Mouse (Mus musculus) lung, embryonic 16.5 days (tissue): ENCODE data around the gene Pop5. TPM values are rescaled to one million over a fixed set of nuclear protein-coding genes. Genes with fewer than 3 reads are reported as not detected.
A peak's percentile ranks its signal among the peaks of the same experiment; 100 is the strongest.

Experiments
- ATAC-seq: fragments of 200-750 bp; cut with Nextera tagmentation; 2 replicates; pipeline ENCODE4 v1.8.0; 2017; ENCODE audit warnings: low read depth, mild to moderate bottlenecking, moderate library complexity
- H3K27ac ChIP-seq: fragments of 300-500 bp; sonication (generic); 2 replicates; pipeline ENCODE4 v1.5.1; 2014; ENCODE audit warnings: mild to moderate bottlenecking, control low read depth, low read length
- H3K27me3 ChIP-seq: fragments of 300-500 bp; sonication (generic); 2 replicates; pipeline ENCODE4 v1.6.1; 2014; ENCODE audit warnings: low read depth, low read length, mixed read lengths; ENCODE audit not compliant: control insufficient read depth, insufficient read depth
- H3K36me3 ChIP-seq: fragments of 300-500 bp; sonication (generic); 2 replicates; pipeline ENCODE4 v1.6.1; 2014; ENCODE audit warnings: low read length; ENCODE audit not compliant: control insufficient read depth, insufficient read depth
- H3K4me1 ChIP-seq: fragments of 300-500 bp; sonication (generic); replicated peaks from 2 replicates; pipeline ENCODE4 v1.6.1; 2014; ENCODE audit warnings: low read length, mixed read lengths; ENCODE audit not compliant: control insufficient read depth, insufficient read depth
- H3K4me2 ChIP-seq: fragments of 300-500 bp; sonication (generic); 2 replicates; pipeline ENCODE4 v1.6.1; 2014; ENCODE audit warnings: low read depth, low read length, control low read depth
- H3K4me3 ChIP-seq: fragments of 300-500 bp; sonication (generic); 2 replicates; pipeline ENCODE4 v1.5.1; 2014; ENCODE audit warnings: mild to moderate bottlenecking, low read length, control low read depth
- H3K9ac ChIP-seq: fragments of 300-500 bp; sonication (generic); 2 replicates; pipeline ENCODE4 v1.6.1; 2014; ENCODE audit warnings: low read length, control low read depth
- H3K9me3 ChIP-seq: fragments of 300-500 bp; sonication (generic); 2 replicates; pipeline ENCODE4 v1.6.1; 2016; ENCODE audit warnings: low read length; ENCODE audit not compliant: control insufficient read depth
- WGBS: fragments of 180-500 bp; shearing (Covaris S2); extraction: QIAGEN DNeasy Blood & Tissue Kit; methylation state at CpG from one replicate; pipeline ENCODE4 v1.1.7; 2014; 5-methylcytosine and 5-hydroxymethylcytosine counted together
- polyA plus RNA-seq: library from polyadenylated mRNA; unstranded; fragments of >200 nt; fragmentation: Nextera tagmentation; extraction: Ambion mirVana; gene quantifications from 2 replicates; pipeline ENCODE4 v1.2.1, GENCODE M21; 2015

Gene Pop5
- polyA plus RNA-seq, 1 experiment from 2014 or later = 97.6 TPM

DNA sequence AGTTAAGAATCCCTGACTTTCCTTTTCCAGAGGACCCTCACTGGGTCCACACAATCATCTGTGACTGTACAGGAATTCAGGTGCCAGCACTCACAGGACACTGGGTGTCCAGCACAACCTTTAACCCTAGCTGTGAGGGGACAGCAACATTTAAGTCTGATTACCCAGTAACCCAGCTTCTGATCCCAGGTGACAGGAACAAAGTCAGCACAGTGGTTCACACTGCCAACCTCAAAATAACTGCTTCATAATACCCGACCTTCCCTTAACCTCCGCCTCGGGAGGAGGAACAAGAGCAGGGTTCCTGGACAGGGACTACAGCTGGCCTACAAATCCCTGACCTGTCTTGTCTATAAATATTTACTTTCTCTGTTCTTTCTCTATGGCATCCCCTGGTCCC is 32.6 kb downstream of the Pop5 start:
- H3K4me1 ChIP-seq = peaks cover 28% of the 10 kb centered on the region
- H3K27ac ChIP-seq = no peak overlapping the region
- H3K9ac ChIP-seq = no peak overlapping the region
- 0 out of 2 replicates have a peak, but pooled peaks cover 2% of the 10 kb centered on the region for H3K36me3 ChIP-seq
- ATAC-seq = no peak
- WGBS = 50% methylated on average over 3 of the region's 3 CpGs
- H3K4me3 ChIP-seq = no peak overlapping the region
- H3K4me2 ChIP-seq = no peak overlapping the region
- no peaks in the 10 kb centered on the region for H3K27me3 ChIP-seq
- no peaks in the 10 kb centered on the region for H3K9me3 ChIP-seq

DNA sequence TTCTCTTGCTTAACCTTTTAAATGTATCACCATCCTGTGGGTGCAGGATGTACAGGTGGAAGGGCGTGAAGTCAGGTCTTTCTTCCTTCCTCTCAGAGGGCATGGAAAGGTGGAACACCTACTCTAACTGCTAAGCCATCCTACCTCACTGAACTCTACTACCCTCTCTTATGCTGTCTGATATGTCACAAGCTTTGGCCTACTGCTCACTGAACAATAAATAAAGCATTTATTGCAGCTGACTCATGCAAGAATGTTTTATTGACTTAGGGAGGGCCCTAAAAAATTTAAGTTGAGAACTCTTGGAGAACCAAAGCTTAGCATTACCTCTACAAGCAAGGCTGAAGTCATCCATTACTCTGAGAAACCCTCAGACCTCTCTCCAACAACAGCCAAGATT is 34.3 kb downstream of the Pop5 start:
- no peak for ATAC-seq
- Histone ChIP-seq H3K4me2 (peak overlapping the region; percentile 66; the same call in 1 of the 2 replicates), H3K27ac (no peak overlapping the region), H3K27me3 (no peaks in the 10 kb centered on the region), H3K4me1 (peaks cover 29% of the 10 kb centered on the region), H3K9me3 (no peaks in the 10 kb centered on the region), H3K36me3 (no peaks in the 10 kb centered on the region), H3K4me3 (no peak overlapping the region; the same call in 1 of the 2 replicates), H3K9ac (no peak overlapping the region)
- 96% methylated on average over 1 of the region's 1 CpGs for WGBS

DNA sequence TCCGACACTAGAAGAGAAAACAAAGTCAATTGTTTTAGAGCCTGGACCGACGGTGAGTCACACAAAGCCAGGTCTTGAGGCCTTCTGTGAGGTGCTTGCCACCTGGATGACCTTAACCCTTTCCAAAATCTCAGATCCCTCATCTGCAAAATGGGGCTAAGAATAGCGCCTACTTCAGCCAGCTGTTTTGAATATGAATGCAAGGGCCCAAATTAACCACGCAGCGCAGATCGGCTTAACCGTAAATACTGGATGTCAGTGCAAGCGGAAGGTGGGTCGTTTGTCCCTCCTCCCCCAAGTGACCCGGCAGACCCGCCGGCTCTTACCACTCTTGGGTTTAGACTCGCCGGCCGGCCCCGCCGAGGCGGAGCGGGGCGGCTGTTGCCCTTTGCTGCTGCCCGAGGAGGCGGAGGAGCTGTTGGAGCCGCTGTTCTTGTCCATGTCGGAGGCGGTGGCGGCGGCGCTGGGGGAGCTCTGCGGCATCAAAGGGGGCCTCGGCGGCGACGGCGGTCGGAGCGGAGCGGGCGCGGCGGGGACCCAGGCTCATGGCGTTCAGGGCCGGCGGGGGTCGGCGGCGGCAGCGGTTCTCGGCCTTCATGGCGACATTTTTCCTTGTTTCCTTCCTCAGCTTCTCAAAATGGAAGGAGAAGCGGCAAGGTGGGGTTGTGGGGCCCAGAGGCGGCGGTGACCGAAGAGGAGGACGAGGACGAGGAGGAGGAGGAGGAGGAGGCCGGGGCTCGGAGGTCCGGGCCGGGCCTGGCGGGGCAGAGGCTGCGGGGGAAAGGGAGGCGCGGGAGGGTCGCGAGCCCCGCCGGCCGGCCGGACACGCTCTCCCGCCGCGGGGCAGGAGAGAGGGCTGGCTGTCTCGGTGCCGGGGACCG is 36.5 kb downstream of the Pop5 start:
- under 1% methylated on average over 75 of the region's 77 CpGs for WGBS
- ATAC-seq = peak; percentile 60
- H3K36me3 ChIP-seq = no peaks in the 10 kb centered on the region
- no peaks in the 10 kb centered on the region for H3K9me3 ChIP-seq
- H3K4me3 ChIP-seq = peak overlapping the region; percentile 76
- peaks cover 29% of the 10 kb centered on the region for H3K4me1 ChIP-seq
- no peaks in the 10 kb centered on the region for H3K27me3 ChIP-seq
- H3K4me2 ChIP-seq = peak overlapping the region; percentile 66
- H3K9ac ChIP-seq = peak overlapping the region; percentile 95
- peak overlapping the region; percentile 78 for H3K27ac ChIP-seq

DNA sequence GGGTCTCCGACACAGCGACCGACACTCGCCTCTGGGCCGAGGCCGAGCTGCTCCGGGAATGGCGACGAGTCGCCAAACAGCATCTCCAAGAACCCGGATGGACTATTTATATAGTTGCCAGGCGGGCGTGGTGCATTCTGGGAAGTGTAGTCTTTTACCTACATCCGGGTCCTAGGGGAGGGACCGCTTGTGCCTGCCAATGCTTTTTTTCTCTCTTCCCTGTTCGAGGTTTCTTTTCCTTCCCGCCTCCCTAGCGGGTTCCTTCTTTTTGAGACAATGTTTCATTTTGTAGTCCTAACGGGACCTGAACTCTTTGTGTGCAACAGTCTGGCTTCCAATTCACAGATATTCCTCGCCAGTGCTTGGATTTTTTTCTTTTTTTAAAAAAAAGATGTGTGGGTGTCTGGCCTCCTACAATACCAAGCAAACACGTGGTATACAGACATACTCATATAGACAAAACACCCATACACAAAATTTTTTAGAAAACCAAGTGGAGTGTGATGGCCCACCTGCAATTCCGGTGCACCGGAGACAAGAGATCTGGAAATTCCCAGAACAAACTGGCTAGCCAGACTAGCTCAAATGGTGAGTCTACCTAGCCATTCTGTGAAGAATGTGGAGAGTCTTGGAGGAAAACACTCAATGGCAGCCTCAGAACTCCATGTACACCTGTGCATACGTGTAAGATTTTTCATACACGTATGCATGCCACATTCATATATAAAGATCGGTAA is 37.3 kb downstream of the Pop5 start, which contains the start of gene Rnf10:
Rnf10 (minus strand) TSS at position 87 of the 737 bp plus-strand sequence.
- Histone ChIP-seq H3K4me1 (peaks cover 26% of the 10 kb centered on the region), H3K9me3 (no peaks in the 10 kb centered on the region), H3K9ac (peak within 1 kb of the TSS; percentile 95), H3K27me3 (no peaks in the 10 kb centered on the region), H3K4me3 (peak within 1 kb of the TSS; percentile 76), H3K36me3 (no peaks in the 10 kb centered on the region), H3K4me2 (peak within 1 kb of the TSS; percentile 68), H3K27ac (peak within 1 kb of the TSS; percentile 80)
- ATAC-seq = peak; percentile 94
- WGBS = 13% methylated on average over 21 of the region's 26 CpGs

DNA sequence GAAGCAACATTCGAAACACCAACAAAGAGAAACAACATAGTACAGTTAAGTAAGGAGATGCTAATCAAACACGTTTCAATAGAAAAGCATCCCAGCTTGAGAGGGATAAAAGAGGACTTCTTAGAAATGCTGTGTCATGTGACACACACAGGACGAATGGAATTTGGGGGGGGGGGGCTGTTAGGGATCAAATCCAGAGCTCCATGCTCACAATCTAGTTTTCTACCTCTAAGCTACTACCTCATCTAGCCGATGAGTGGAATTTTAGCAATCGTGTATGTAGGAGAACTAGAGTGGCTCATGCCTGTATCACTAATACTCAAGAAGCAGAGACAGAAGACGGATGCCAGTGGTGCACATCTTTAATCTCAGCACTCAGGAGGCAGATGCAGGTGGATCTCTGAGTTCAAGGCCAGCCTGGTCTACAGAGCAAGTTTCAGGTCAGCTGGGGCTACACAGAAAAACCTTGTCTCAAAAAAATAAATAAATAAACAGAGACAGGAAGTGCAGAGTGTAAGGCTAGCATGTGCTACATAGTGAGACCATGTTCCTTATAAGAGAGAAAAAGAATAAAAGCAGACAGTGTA is 38.0 kb downstream of the Pop5 start:
- Histone ChIP-seq H3K4me2 (peak overlapping the region; percentile 68), H3K36me3 (no peaks in the 10 kb centered on the region), H3K9me3 (no peaks in the 10 kb centered on the region), H3K4me1 (peaks cover 23% of the 10 kb centered on the region), H3K27me3 (no peaks in the 10 kb centered on the region), H3K4me3 (no peak overlapping the region), H3K9ac (no peak overlapping the region; the same call in 1 of the 2 replicates), H3K27ac (peak overlapping the region; percentile 80; the same call in 1 of the 2 replicates)
- ATAC-seq = no peak
- WGBS = 62% methylated on average over 6 of the region's 6 CpGs

DNA sequence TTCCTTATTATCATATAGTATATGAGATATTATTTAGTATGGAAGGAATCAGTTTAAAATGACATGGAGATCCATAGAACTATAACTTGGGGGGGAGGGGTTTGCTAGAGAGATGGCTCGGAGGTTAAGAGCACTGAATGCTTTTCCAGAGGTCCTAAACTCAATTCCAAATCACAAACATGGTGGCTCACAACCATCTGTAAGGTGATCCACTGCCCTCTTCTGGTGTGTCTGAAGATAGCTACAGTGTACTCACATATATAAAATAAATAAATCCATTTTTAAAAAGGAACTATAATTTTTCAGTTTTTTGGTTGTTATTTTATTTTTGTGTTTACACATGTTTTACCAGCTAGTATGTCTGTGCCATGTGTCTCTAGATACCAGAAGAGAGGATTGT is 38.7 kb downstream of the Pop5 start:
- Histone ChIP-seq H3K27ac (no peak overlapping the region), H3K4me2 (no peak overlapping the region), H3K27me3 (no peaks in the 10 kb centered on the region), H3K9ac (no peak overlapping the region), H3K4me1 (peaks cover 22% of the 10 kb centered on the region), H3K4me3 (no peak overlapping the region), H3K9me3 (no peaks in the 10 kb centered on the region), H3K36me3 (no peaks in the 10 kb centered on the region)
- ATAC-seq = no peak
- 59% methylated on average over 1 of the region's 1 CpGs for WGBS

DNA sequence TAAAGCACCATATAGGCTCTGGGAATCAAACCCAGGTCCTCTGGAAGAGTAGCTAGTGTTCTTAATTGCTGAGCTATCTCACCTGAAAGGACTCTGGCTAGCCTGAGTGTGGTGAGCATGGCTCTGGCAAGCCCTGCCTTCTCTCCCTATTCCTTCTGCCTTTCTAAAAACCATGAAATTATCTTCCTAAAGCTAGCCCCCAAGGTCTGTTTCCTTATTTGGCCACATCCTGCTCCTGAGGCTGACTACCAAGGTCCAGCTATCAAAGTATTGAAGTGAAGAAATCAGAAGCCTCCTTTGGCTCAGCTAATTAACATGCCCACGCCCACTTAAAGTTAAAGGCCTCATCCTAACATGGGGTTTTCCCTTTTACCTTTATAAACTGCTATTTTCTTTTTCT is 39.1 kb downstream of the Pop5 start:
- Histone ChIP-seq H3K27ac (no peak overlapping the region), H3K9ac (no peak overlapping the region), H3K27me3 (no peaks in the 10 kb centered on the region), H3K4me3 (no peak overlapping the region), H3K4me2 (no peak overlapping the region), H3K9me3 (no peaks in the 10 kb centered on the region), H3K36me3 (no peaks in the 10 kb centered on the region), H3K4me1 (peaks cover 18% of the 10 kb centered on the region)
- 77% methylated on average over 1 of the region's 1 CpGs for WGBS
- ATAC-seq = no peak

DNA sequence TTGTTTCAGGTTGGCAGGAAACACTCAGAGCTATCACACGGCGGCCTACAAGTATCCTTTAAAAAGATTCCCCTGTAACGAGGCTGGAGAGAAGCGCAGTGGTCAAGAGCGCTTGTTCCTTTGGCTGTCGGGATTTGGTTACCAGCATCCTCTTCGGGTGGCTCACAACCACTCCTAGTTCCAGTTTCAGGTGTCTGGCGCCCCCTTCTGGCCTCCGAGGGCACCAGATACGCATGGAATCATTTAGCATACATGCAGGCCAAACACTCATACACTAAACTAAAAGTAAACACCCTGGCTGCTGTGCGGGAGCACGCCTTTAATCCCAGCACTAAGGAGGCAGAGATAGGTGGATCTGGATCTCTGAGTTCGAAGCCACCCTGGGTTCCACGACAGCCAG is 40.4 kb downstream of the Pop5 start:
- Histone ChIP-seq H3K27ac (no peak overlapping the region), H3K27me3 (no peaks in the 10 kb centered on the region), H3K4me1 (peaks cover 12% of the 10 kb centered on the region), H3K4me3 (no peak overlapping the region), H3K9me3 (no peaks in the 10 kb centered on the region), H3K9ac (no peak overlapping the region), H3K36me3 (no peaks in the 10 kb centered on the region), H3K4me2 (no peak overlapping the region)
- ATAC-seq = no peak
- WGBS = 33% methylated on average over 14 of the region's 14 CpGs

DNA sequence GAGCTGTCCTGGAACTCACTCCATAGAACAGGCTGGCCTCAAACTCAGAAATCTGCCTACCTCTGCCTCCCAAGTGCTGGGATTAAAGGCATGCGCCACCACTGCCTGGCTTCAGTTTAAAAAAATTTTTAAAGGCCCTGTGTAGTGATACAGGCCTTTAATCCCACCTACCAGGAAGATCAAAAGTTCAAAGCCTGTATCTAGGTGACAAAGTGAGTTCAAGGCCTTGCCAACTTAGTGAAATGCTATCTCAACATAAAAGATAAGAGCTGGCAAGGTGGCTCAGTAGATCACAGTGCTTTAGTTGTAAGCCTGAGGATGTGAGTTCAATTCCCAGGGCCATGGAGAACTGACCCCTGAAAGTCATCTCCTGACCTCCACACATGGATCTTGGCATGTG is 42.4 kb downstream of the Pop5 start:
- Histone ChIP-seq H3K4me1 (peaks cover 8% of the 10 kb centered on the region), H3K27ac (no peak overlapping the region), H3K36me3 (no peaks in the 10 kb centered on the region), H3K27me3 (no peaks in the 10 kb centered on the region), H3K9ac (no peak overlapping the region), H3K9me3 (no peaks in the 10 kb centered on the region), H3K4me3 (no peak overlapping the region), H3K4me2 (no peak overlapping the region)
- ATAC-seq = no peak
- 76% methylated on average over 1 of the region's 1 CpGs for WGBS
